Mouse (Mus musculus) urinary bladder, postnatal 14 days (tissue): ENCODE data around the gene Psmb5.
"Not testable (repeated sequence)": the region's sequence is repeated elsewhere in the genome, so short reads cannot be mapped to it uniquely, and the experiment has no call there.

Source experiments
- DNase-seq: peaks from one replicate; pipeline ENCODE4 v3.0.0; 2021; ENCODE audit warnings: low spot score

The Psmb5 gene

GRCm38 (mm10) chr14:54630583-54631239, 12.9 kb upstream of the Psmb5 start:
- no peak for DNase-seq

- no peak for DNase-seq
Measured at GRCm38 (mm10) chr14:54629797-54630196, 12.0 kb upstream of the Psmb5 start.

GRCm38 (mm10) chr14:54628103-54628502, 10.3 kb upstream of the Psmb5 start:
- DNase-seq: no peak

- DNase-seq: no peak
Measured at GRCm38 (mm10) chr14:54624976-54625375, 7.2 kb upstream of the Psmb5 start.

- DNase-seq: no peak
Measured at GRCm38 (mm10) chr14:54623334-54623733, 5.5 kb upstream of the Psmb5 start.

- no peak for DNase-seq
Measured at GRCm38 (mm10) chr14:54621133-54621532, 3.3 kb upstream of the Psmb5 start, which contains the start of gene Psmb11. Psmb11 (plus strand) TSS chr14:54621433.

GRCm38 (mm10) chr14:54617152-54617896, 498 bp downstream of the Psmb5 start:
- DNase-seq: no peak

- DNase-seq: no peak
Measured at GRCm38 (mm10) chr14:54616226-54616825, 1.5 kb downstream of the Psmb5 start.

- not testable (repeated sequence) for DNase-seq
Measured at GRCm38 (mm10) chr14:54614130-54614529, 3.7 kb downstream of the Psmb5 start.

GRCm38 (mm10) chr14:54610648-54611047, 7.2 kb downstream of the Psmb5 start:
- no peak for DNase-seq

- peak; percentile 33 for DNase-seq
Measured at GRCm38 (mm10) chr14:54609962-54610361, 7.9 kb downstream of the Psmb5 start.

GRCm38 (mm10) chr14:54609245-54609644, 8.6 kb downstream of the Psmb5 start:
- no peak for DNase-seq

GRCm38 (mm10) chr14:54607226-54607625, 10.6 kb downstream of the Psmb5 start:
- no peak for DNase-seq

- DNase-seq: peak; percentile 86
Measured at GRCm38 (mm10) chr14:54605752-54606321, 12.0 kb downstream of the Psmb5 start, which contains the start of gene 4931414P19Rik. 4931414P19Rik (minus strand) TSS chr14:54605993.

GRCm38 (mm10) chr14:54603686-54604085, 14.1 kb downstream of the Psmb5 start:
- no peak for DNase-seq

- peak; percentile 96 for DNase-seq
Measured at GRCm38 (mm10) chr14:54603038-54603654, 14.7 kb downstream of the Psmb5 start.

GRCm38 (mm10) chr14:54602613-54603012, 15.2 kb downstream of the Psmb5 start:
- no peak for DNase-seq

GRCm38 (mm10) chr14:54601601-54602000, 16.2 kb downstream of the Psmb5 start:
- DNase-seq: no peak

- DNase-seq: no peak
Measured at GRCm38 (mm10) chr14:54597084-54597483, 20.7 kb downstream of the Psmb5 start.

- DNase-seq: no peak
Measured at GRCm38 (mm10) chr14:54594631-54595414, 23.0 kb downstream of the Psmb5 start.

- no peak for DNase-seq
Measured at GRCm38 (mm10) chr14:54594055-54594454, 23.8 kb downstream of the Psmb5 start.
